Mouse (Mus musculus): ENCODE results near the gene Upf1. TPM values are rescaled to one million over a fixed set of nuclear protein-coding genes. Genes with fewer than 3 reads are reported as not detected.
A peak's percentile ranks its signal among the peaks of the same experiment; 100 is the strongest.

Gene Upf1
- polyA plus RNA-seq, 1 experiment from 2014 or later: 11.3 TPM

DNA sequence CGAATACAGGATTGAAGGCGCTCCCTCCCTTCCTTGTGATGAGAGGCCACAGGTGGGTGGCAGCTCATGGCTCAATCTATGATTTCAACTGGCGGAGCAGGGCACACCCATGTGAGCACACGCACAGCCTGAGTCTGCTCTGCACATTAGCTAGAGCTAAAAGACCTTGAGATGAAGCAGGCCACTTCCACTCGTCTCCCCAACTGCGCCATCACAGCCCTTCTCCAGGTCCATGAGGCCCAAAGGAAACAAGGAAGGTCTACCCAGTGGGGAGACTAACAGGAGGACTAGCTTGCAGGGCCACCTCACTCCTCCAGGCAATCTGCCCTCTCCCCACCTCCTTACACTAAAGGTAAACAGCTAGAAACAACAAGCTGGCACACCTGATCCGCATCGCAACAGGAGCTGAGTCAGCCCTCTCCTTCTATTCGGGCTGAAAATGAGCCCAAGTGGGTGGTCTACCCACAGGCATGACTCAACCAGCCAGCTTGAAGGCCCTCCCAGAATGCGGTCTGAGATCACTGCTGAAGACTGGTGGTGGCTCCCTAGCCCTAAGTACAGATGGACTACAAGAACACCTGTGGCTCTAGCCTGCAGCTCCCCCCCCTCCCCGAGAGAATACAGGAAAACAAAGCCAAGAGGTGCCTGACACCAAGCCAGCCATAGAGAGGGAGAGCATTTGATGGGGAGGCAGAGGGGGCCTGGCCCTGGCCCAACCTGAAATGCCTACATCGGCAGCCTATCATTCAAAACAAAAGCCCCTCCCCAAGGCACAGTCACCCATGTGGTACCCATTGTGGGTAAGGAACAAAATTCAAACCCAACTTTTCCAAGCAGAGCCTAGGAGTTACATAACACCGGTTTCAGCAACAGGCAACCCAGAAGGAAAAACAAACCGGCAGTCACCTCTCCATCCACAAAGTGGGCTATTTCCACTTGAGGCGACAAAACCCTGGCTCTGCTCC is 1.8 kb downstream of the Upf1 start:
- Histone ChIP-seq H3K4me3 (ENCODE audit: low read depth, low read length) (peak overlapping the region; percentile 100), H3K4me1 (ENCODE audit: control insufficient read depth, insufficient read depth, low read length) (peaks cover 38% of the 10 kb centered on the region), H3K27me3 (ENCODE audit: control insufficient read depth, insufficient read depth, low read depth, low read length) (no peaks in the 10 kb centered on the region), H3K9me3 (replicated peaks; ENCODE audit: control insufficient read depth, low read length, poor library complexity, severe bottlenecking) (no peaks in the 10 kb centered on the region), H3K4me2 (ENCODE audit: low read length) (peak overlapping the region; percentile 100), H3K36me3 (ENCODE audit: control insufficient read depth, insufficient read depth, low read length) (peaks cover 3% of the 10 kb centered on the region; the same call in 1 of the 2 replicates), H3K27ac (ENCODE audit: low read length) (no peak overlapping the region), H3K9ac (ENCODE audit: low read depth, low read length) (peak overlapping the region; percentile 98)
- 61% methylated on average over 15 of the region's 15 CpGs for WGBS
- no peak for ATAC-seq

DNA sequence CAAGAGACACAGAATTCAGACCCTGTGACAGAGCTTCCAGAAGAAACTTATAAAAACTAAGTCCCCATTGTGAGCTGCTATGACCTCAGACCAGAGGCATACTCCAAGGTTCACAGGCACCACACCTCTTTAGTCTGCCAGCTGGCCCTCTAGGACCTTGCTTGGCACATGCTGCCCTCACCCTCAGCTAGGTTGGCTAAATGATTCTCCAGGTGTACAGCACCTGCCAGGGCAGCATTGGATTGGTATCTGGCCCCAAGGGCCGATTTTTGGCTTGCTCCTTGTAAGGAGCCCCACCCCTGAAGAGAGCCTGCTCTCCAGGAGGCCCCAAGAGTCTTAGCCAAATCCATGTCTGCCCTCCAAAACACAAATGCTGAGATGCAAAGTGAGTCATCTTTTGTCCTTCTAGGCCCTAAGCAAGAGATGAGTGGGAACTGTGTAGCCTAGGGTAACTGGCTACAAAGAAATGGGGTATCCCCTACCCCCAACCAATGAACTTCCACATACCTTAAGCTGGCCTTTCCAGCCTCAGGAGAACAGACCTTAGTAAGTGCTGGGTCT is 5.1 kb downstream of the Upf1 start:
- no peak overlapping the region for H3K4me3 ChIP-seq (ENCODE audit: low read depth, low read length)
- no peak overlapping the region for H3K27ac ChIP-seq (ENCODE audit: low read length)
- H3K27me3 ChIP-seq (ENCODE audit: control insufficient read depth, insufficient read depth, low read depth, low read length): no peaks in the 10 kb centered on the region
- no peak overlapping the region for H3K4me2 ChIP-seq (ENCODE audit: low read length)
- 78% methylated on average over 1 of the region's 1 CpGs for WGBS
- ATAC-seq: no peak
- H3K4me1 ChIP-seq (ENCODE audit: control insufficient read depth, insufficient read depth, low read length): peaks cover 31% of the 10 kb centered on the region
- H3K9me3 ChIP-seq (replicated peaks; ENCODE audit: control insufficient read depth, low read length, poor library complexity, severe bottlenecking): no peaks in the 10 kb centered on the region
- H3K36me3 ChIP-seq (ENCODE audit: control insufficient read depth, insufficient read depth, low read length): peaks cover 3% of the 10 kb centered on the region; the same call in 1 of the 2 replicates
- H3K9ac ChIP-seq (ENCODE audit: low read depth, low read length): no peak overlapping the region

DNA sequence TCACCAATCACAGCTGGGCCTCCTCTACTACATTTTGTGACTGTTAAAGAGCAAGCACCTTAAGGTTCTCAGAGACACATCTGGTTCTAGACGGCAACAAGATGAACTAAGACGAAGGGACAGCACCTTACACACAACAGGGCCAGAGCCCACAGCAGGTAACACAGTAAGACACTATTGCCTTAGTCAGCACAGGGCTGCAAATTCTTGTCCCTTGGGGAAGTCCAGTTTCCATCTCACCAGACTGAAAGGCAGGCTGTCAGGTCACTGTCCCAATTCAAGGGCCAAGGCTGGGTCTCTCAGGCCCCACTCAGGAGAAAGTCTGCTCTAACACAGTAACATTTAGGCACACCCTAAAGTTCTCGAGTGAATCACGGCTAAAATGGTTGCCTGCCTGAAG is 5.6 kb downstream of the Upf1 start:
- 92% methylated on average over 4 of the region's 4 CpGs for WGBS
- Histone ChIP-seq H3K27me3 (ENCODE audit: control insufficient read depth, insufficient read depth, low read depth, low read length) (no peaks in the 10 kb centered on the region), H3K36me3 (ENCODE audit: control insufficient read depth, insufficient read depth, low read length) (peaks cover 4% of the 10 kb centered on the region), H3K4me3 (ENCODE audit: low read depth, low read length) (no peak overlapping the region), H3K4me1 (ENCODE audit: control insufficient read depth, insufficient read depth, low read length) (peaks cover 31% of the 10 kb centered on the region), H3K27ac (ENCODE audit: low read length) (no peak overlapping the region), H3K4me2 (ENCODE audit: low read length) (no peak overlapping the region), H3K9me3 (replicated peaks; ENCODE audit: control insufficient read depth, low read length, poor library complexity, severe bottlenecking) (no peaks in the 10 kb centered on the region), H3K9ac (ENCODE audit: low read depth, low read length) (no peak overlapping the region)
- no peak for ATAC-seq

DNA sequence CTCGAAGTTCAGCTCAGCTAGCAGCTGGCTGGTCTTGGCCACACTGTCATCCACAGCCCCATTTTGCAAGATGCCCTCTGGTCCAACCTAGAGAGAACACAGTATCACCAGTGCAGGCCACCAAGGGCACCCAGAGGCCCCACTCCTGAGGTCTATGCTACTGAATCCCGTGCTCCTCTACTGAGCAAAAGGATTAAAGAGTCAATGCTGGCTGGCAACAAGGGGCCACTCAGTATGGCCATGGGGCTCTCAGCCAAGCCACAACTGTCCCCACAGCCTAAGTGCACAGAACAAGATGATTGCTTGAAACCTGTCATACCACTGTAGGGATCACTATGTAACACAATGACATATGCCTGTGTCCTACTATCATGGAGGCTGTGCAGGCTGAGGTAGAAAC is 8.8 kb downstream of the Upf1 start:
- Histone ChIP-seq H3K4me3 (ENCODE audit: low read depth, low read length) (no peak overlapping the region), H3K9me3 (replicated peaks; ENCODE audit: control insufficient read depth, low read length, poor library complexity, severe bottlenecking) (no peaks in the 10 kb centered on the region), H3K4me2 (ENCODE audit: low read length) (no peak overlapping the region), H3K36me3 (ENCODE audit: control insufficient read depth, insufficient read depth, low read length) (peaks cover 27% of the 10 kb centered on the region), H3K27me3 (ENCODE audit: control insufficient read depth, insufficient read depth, low read depth, low read length) (no peaks in the 10 kb centered on the region), H3K27ac (ENCODE audit: low read length) (no peak overlapping the region), H3K4me1 (ENCODE audit: control insufficient read depth, insufficient read depth, low read length) (peaks cover 3% of the 10 kb centered on the region; the same call in 1 of the 2 replicates), H3K9ac (ENCODE audit: low read depth, low read length) (no peak overlapping the region)
- 90% methylated on average over 2 of the region's 2 CpGs for WGBS
- ATAC-seq: 0 out of 2 replicates have a peak, but pooled peaks have one; percentile 3

DNA sequence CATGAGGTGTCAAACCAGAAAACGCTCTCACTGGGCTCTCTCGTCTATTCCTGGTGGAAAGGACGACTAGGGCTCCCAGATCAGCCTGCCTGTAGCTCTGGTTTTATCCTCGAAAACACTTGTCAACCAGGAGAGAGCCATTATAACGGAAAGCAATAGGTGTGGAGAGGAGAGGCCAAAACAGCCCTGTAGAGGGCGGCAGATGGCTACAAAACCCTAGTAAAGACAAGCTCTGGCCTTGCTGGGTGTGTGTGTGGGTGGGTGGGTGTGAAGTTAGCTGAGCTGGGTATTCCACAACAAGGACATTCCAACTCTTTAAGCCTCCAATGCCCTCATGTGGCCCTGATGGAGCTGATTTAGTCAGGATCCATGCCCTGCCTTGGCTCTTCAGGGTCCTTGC is 9.4 kb downstream of the Upf1 start:
- H3K4me1 ChIP-seq (ENCODE audit: control insufficient read depth, insufficient read depth, low read length): no peaks in the 10 kb centered on the region
- no peak overlapping the region for H3K9ac ChIP-seq (ENCODE audit: low read depth, low read length)
- peaks cover 30% of the 10 kb centered on the region for H3K36me3 ChIP-seq (ENCODE audit: control insufficient read depth, insufficient read depth, low read length)
- H3K27ac ChIP-seq (ENCODE audit: low read length): no peak overlapping the region
- no peak overlapping the region for H3K4me2 ChIP-seq (ENCODE audit: low read length)
- WGBS: 62% methylated on average over 6 of the region's 6 CpGs
- H3K4me3 ChIP-seq (ENCODE audit: low read depth, low read length): no peak overlapping the region
- H3K9me3 ChIP-seq (replicated peaks; ENCODE audit: control insufficient read depth, low read length, poor library complexity, severe bottlenecking): no peaks in the 10 kb centered on the region
- peak; percentile 66; the same call in 1 of the 2 replicates for ATAC-seq
- no peaks in the 10 kb centered on the region for H3K27me3 ChIP-seq (ENCODE audit: control insufficient read depth, insufficient read depth, low read depth, low read length)

DNA sequence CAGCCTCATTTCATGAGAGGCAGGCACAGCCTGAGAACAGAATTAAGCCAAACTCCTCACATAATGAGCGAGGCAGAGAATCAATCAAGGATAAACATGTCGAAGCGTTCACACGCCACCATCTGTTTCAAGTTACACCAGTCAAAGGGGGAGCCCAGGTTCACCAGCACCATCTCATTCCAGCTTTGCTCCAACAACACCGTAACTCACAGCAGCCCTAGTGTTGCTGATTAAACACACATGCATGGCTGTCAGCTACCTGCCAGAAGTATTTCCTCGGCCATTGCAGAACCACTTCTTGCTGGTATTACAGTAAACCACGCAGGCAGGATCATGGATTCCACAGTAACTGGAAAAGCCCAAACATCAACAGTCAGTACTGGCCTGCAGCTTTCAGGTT is 10.0 kb downstream of the Upf1 start:
- Histone ChIP-seq H3K27me3 (ENCODE audit: control insufficient read depth, insufficient read depth, low read depth, low read length) (no peaks in the 10 kb centered on the region), H3K27ac (ENCODE audit: low read length) (no peak overlapping the region), H3K9me3 (replicated peaks; ENCODE audit: control insufficient read depth, low read length, poor library complexity, severe bottlenecking) (no peaks in the 10 kb centered on the region), H3K4me1 (ENCODE audit: control insufficient read depth, insufficient read depth, low read length) (no peaks in the 10 kb centered on the region), H3K36me3 (ENCODE audit: control insufficient read depth, insufficient read depth, low read length) (peaks cover 36% of the 10 kb centered on the region), H3K9ac (ENCODE audit: low read depth, low read length) (no peak overlapping the region), H3K4me2 (ENCODE audit: low read length) (no peak overlapping the region), H3K4me3 (ENCODE audit: low read depth, low read length) (no peak overlapping the region)
- no peak for ATAC-seq
- 90% methylated on average over 7 of the region's 7 CpGs for WGBS

DNA sequence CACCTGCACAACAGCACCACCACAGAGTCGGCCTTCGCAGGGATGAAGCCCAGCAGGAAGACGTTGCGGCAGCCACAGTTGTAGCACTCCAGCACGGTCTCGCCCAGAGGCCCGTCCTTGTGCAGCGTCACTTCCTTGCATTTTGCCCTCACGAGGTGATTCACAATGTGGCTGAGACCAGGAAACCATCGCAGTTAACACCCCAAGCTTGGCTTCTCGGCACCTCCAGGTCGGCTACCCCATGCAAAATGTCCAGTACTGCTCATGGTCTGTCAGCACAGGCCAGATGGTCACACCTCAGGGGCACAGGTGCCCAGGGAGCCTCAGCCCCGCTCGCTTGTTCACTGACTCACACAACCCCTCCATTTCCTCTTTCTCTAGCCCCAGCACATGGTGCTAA is 11.1 kb downstream of the Upf1 start:
- Histone ChIP-seq H3K9ac (ENCODE audit: low read depth, low read length) (no peak overlapping the region), H3K4me1 (ENCODE audit: control insufficient read depth, insufficient read depth, low read length) (no peaks in the 10 kb centered on the region), H3K4me2 (ENCODE audit: low read length) (no peak overlapping the region), H3K27ac (ENCODE audit: low read length) (no peak overlapping the region), H3K36me3 (ENCODE audit: control insufficient read depth, insufficient read depth, low read length) (peaks cover 47% of the 10 kb centered on the region), H3K27me3 (ENCODE audit: control insufficient read depth, insufficient read depth, low read depth, low read length) (no peaks in the 10 kb centered on the region), H3K9me3 (replicated peaks; ENCODE audit: control insufficient read depth, low read length, poor library complexity, severe bottlenecking) (no peaks in the 10 kb centered on the region), H3K4me3 (ENCODE audit: low read depth, low read length) (no peak overlapping the region)
- 91% methylated on average over 14 of the region's 14 CpGs for WGBS
- ATAC-seq: no peak

DNA sequence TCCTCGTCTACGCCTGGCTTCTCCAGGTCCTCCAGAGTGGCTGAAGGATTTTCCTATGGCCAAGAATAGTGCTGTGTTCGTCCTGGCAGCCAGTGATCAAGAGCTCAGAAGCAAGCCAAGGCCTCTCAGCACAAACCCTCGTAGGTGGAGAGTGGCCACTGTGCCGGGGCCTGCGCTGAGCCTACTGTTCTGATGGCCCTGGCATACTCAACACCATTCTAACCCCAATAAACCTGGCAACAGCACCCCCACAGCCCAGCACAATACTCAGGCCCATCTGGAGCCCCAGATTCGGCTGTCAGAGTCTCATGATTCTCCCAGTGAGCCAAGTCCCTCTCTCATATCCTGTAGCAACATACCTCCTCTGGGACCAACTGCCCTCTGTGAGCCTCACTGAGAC is 12.4 kb downstream of the Upf1 start:
- H3K9ac ChIP-seq (ENCODE audit: low read depth, low read length): no peak overlapping the region

DNA sequence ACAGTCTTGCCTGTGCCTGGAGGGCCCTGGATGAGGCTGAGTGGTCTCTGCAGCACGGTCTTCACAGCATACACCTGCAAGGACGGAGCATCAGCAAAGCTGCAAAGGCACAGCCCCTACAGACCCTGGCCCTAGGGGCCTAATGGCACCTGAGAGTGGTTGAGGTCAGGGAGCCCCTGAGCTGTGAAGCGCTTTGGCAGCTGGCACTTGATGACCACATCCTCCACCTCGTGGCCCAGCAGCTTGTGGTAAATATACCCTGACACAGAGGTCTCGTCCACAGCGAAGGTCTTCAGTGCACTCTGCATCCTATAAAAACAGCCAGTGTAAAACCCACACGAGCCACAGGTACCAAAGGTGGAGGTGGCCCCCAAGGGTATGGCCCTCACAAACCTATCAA is 14.1 kb downstream of the Upf1 start:
- Histone ChIP-seq H3K4me2 (ENCODE audit: low read length) (no peak overlapping the region), H3K4me3 (ENCODE audit: low read depth, low read length) (no peak overlapping the region), H3K9me3 (replicated peaks; ENCODE audit: control insufficient read depth, low read length, poor library complexity, severe bottlenecking) (no peaks in the 10 kb centered on the region), H3K27ac (ENCODE audit: low read length) (no peak overlapping the region), H3K36me3 (ENCODE audit: control insufficient read depth, insufficient read depth, low read length) (peaks cover 71% of the 10 kb centered on the region), H3K9ac (ENCODE audit: low read depth, low read length) (no peak overlapping the region), H3K27me3 (ENCODE audit: control insufficient read depth, insufficient read depth, low read depth, low read length) (no peaks in the 10 kb centered on the region), H3K4me1 (ENCODE audit: control insufficient read depth, insufficient read depth, low read length) (no peaks in the 10 kb centered on the region)
- no peak for ATAC-seq
- WGBS: 93% methylated on average over 7 of the region's 7 CpGs

More for the DNA sequence above, 12.4 kb downstream of the Upf1 start:
- Histone ChIP-seq H3K36me3 (ENCODE audit: control insufficient read depth, insufficient read depth, low read length) (peaks cover 56% of the 10 kb centered on the region), H3K27ac (ENCODE audit: low read length) (no peak overlapping the region), H3K4me2 (ENCODE audit: low read length) (no peak overlapping the region), H3K4me3 (ENCODE audit: low read depth, low read length) (no peak overlapping the region), H3K9me3 (replicated peaks; ENCODE audit: control insufficient read depth, low read length, poor library complexity, severe bottlenecking) (no peaks in the 10 kb centered on the region), H3K27me3 (ENCODE audit: control insufficient read depth, insufficient read depth, low read depth, low read length) (no peaks in the 10 kb centered on the region), H3K4me1 (ENCODE audit: control insufficient read depth, insufficient read depth, low read length) (no peaks in the 10 kb centered on the region)
- no peak for ATAC-seq
- 90% methylated on average over 7 of the region's 7 CpGs for WGBS
